Mouse (Mus musculus): Measurements from ENCODE around the gene Olfr488.
"Not testable (repeated sequence)": the region's sequence is repeated elsewhere in the genome, so short reads cannot be mapped to it uniquely, and the experiment has no call there.

Gene Olfr488

GRCm38 (mm10) chr7:108258247-108258646, at the start of gene Olfr488:
Gene Olfr488, minus strand, starts transcription at chr7:108258347.
- in situ Hi-C loops (cut with MboI; ENCODE audit: unreplicated experiment in 2 of 2), result no loop called here

GRCm38 (mm10) chr7:108288834-108289233, 30.7 kb upstream of the Olfr488 start, which contains the start of gene Olfr490:
Gene Olfr490, minus strand, starts transcription at chr7:108288934.
- in situ Hi-C loops (cut with MboI; ENCODE audit: unreplicated experiment in 2 of 2), result no loop called here

- in situ Hi-C loops (cut with MboI; ENCODE audit: unreplicated experiment in 2 of 2), result no loop called here
Measured at GRCm38 (mm10) chr7:108233551-108233950, 24.6 kb downstream of the Olfr488 start.

GRCm38 (mm10) chr7:108214536-108214935, 43.6 kb downstream of the Olfr488 start, which contains the start of gene Olfr487:
Gene Olfr487, minus strand, starts transcription at chr7:108214636.
- in situ Hi-C loops (cut with MboI; ENCODE audit: unreplicated experiment in 2 of 2), result not testable (repeated sequence)
